Mouse (Mus musculus) gastrocnemius, adult 2 months (tissue): ENCODE data around the gene Olfr996. TPM values are rescaled to one million over a fixed set of nuclear protein-coding genes. Genes with fewer than 3 reads are reported as not detected.
"Not testable (repeated sequence)": the region's sequence is repeated elsewhere in the genome, so short reads cannot be mapped to it uniquely, and the experiment has no call there.

Source experiments
- DNase-seq: peaks from one replicate; pipeline ENCODE4 v3.0.0; 2022
- H3K27ac ChIP-seq: fragments of 200-600 bp; 2 replicates; pipeline ENCODE4 v1.8.1; 2022; ENCODE audit warnings: mild to moderate bottlenecking
- H3K4me3 ChIP-seq: fragments of 200-600 bp; 2 replicates; pipeline ENCODE4 v1.8.1; 2022; ENCODE audit warnings: mild to moderate bottlenecking, moderate library complexity
- CTCF ChIP-seq: fragments of 200-600 bp; IDR thresholded peaks from 2 replicates; pipeline ENCODE4 v1.8.1; 2022; ENCODE audit warnings: antibody characterized with exemption, mild to moderate bottlenecking, moderate library complexity
- intact Hi-C: fragments of 180-260 bp; cut with DNase I; formaldehyde crosslinking; loops from one replicate; pipeline ENCODE4 v1.15.1; 2025
- long read RNA-seq, 2 experiments: library from polyadenylated mRNA; stranded (forward); transcript quantifications; one replicate each; pipeline ENCODE4 v2.0.0; 2021
- total RNA-seq, 2 experiments: library from RNA; stranded (reverse); gene quantifications; 2 replicates each; pipeline ENCODE4 v1.2.3; 2021

Olfr996 gene
- total RNA-seq: not detected
- long read RNA-seq, experiment 1: 0 reads
- long read RNA-seq, experiment 2: 0 reads

- H3K27ac ChIP-seq: no peak within 1 kb of the TSS
- TF ChIP-seq CTCF: no peak
- no peak within 1 kb of the TSS for H3K4me3 ChIP-seq
- DNase-seq: no peak
- intact Hi-C loops: no loop called here
Measured at GRCm38 (mm10) chr2:85578915-85579314, at the start of gene Olfr996. Olfr996 (plus strand) TSS chr2:85579215.

GRCm38 (mm10) chr2:85532082-85532778, 46.8 kb upstream of the Olfr996 start:
- no peak overlapping the region for H3K4me3 ChIP-seq
- no peak overlapping the region for H3K27ac ChIP-seq
- intact Hi-C loops: no loop called here
- no peak for DNase-seq
- TF ChIP-seq CTCF: no peak

DNA sequence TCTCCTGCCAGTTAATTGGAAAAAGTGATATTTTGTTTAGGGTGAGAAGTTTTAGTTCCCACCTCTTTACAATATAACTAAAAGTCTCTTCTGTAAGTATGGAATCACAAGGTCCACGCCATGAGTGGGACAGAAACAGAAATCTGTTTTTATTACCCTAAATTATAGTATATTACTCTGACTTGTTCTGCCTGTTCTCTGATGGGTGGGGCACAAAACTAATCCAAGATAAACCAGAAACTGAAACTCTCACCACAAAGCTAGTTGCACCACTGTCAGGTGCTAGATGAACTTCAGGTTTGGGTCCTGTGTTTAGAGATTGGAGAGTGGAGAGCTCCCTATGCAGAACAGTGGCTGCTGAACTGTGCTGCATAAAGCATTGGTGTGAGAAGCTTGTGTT, 45.1 kb upstream of the Olfr996 start:
- TF ChIP-seq CTCF: no peak
- intact Hi-C loops: no loop called here
- Histone ChIP-seq H3K4me3 (no peak overlapping the region), H3K27ac (no peak overlapping the region)
- no peak for DNase-seq

DNA sequence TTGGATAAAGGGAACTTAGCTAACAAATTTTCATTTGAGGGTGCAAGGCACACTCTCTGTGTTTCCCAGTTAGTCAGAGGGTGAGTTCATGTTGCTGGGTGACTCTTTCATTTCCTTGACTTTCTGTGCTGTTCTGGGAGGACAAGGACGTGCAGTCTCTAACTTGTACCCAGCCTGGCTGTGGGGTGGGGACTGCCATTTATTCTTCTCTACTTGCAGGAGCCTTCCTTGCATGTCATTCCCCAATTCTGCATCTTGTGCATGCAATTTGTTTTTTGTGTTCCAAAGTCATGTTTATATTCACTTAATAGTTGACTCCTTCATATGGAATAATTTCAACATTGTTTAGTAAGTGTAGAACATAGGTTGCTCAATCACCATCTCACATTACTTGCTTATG, 24.2 kb upstream of the Olfr996 start:
- TF ChIP-seq CTCF: no peak
- DNase-seq: no peak
- no peak overlapping the region for H3K4me3 ChIP-seq
- intact Hi-C loops: no loop called here
- no peak overlapping the region for H3K27ac ChIP-seq

- no peak overlapping the region for H3K4me3 ChIP-seq
- intact Hi-C loops: loop anchor here (2.0 kb wide), 2 partner anchors 313 to 437 kb away; no protein-coding TSS in a partner anchor
- no peak overlapping the region for H3K27ac ChIP-seq
- no peak for DNase-seq
- no peak for TF ChIP-seq CTCF
Measured at GRCm38 (mm10) chr2:85560226-85560625, 18.8 kb upstream of the Olfr996 start.

DNA sequence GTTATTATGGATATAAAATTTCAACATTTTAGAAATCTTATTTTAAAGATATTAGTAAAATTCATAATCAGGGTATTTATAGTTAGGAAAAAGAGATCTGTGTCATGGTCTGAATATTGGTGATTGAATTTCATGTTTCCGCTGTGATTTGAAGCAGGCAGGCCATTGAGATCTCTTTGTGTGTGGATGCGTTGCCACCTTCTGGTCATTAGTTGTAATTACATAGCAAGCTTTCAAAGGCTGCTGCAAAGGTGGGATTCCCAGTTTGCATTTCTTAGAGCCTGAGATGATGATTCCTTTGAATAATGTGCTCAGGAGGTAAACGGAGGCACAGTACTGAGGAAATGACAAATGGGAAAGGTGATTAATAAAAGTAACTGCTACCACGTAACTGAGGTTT, 17.8 kb upstream of the Olfr996 start:
- no peak overlapping the region for H3K4me3 ChIP-seq
- TF ChIP-seq CTCF: peak; percentile 82
- no peak overlapping the region for H3K27ac ChIP-seq
- intact Hi-C loops: loop anchor here (2.0 kb wide), 2 partner anchors 314 to 438 kb away; no protein-coding TSS in a partner anchor
- DNase-seq: no peak

DNA sequence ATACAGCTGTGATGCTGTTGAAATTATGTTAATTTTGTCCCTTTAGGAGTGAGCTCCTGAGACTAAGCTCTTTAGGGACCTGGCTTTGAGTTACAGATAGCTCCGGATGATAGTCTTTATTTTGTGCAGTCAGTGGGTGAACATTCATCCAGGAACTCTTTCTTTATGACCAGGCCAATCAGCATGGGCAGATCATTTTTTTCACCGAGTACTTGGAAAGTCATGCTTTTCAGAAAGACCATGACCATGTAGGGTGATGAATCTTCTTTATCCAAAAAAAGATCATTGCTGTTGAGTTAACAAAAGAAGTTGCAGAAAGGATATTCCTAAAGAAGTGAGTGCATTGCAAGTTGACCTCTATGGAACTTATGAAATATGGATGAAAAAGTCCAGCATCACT, 9.6 kb downstream of the Olfr996 start, which contains the start of gene Olfr998:
Olfr998 (plus strand) TSS at position 301 of the 400 bp plus-strand sequence.
- intact Hi-C loops, H3K4me3 ChIP-seq, DNase-seq, H3K27ac ChIP-seq: not testable (repeated sequence)

DNA sequence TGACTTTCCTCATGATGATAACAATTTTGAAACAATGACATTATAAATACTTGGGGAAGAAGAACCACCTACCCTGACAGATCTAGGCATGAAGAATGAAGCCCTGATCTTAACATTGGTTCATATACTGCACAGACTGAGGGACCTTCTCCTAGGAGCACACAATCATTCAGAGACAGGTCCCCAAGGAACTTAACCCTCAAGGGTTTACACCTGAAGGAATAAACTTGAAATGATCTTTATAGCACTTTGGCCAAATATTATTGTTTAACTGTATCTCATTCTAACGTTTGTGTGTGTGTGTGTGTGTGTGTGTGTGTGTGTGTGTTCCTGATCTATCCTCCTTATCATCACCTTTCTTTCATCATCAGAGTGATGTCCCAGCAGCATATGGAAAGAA, 32.8 kb downstream of the Olfr996 start, which contains the start of gene Olfr1000:
Olfr1000 (minus strand) TSS at position 101 of the 400 bp plus-strand sequence.
- Histone ChIP-seq H3K27ac (no peak within 1 kb of the TSS), H3K4me3 (no peak within 1 kb of the TSS)
- intact Hi-C loops: no loop called here
- no peak for DNase-seq
- TF ChIP-seq CTCF: no peak

Other genes with a start within 250 kb of the Olfr996 start
- gene Olfr987, start 239.9 kb upstream of the Olfr996 start, total RNA-seq: not detected
- not detected for gene Olfr988, start 216.0 kb upstream of the Olfr996 start, total RNA-seq
- not detected for gene Olfr992, start 169.7 kb upstream of the Olfr996 start, total RNA-seq
- not detected for gene Olfr993, start 164.3 kb upstream of the Olfr996 start, total RNA-seq
- not detected for gene Olfr994, start 142.8 kb upstream of the Olfr996 start, total RNA-seq
- not detected for gene Olfr995, start 135.6 kb upstream of the Olfr996 start, total RNA-seq
- gene 4833423E24Rik, start 60.2 kb upstream of the Olfr996 start, total RNA-seq: not detected
- gene Olfr998, start 9.7 kb downstream of the Olfr996 start, total RNA-seq: not detected
- gene Olfr1000, start 32.7 kb downstream of the Olfr996 start, total RNA-seq: not detected
- not detected for gene Olfr1002, start 71.5 kb downstream of the Olfr996 start, total RNA-seq
- gene Olfr154, start 85.2 kb downstream of the Olfr996 start, total RNA-seq: not detected
- not detected for gene Olfr1006, start 99.6 kb downstream of the Olfr996 start, total RNA-seq
- gene Olfr1008, start 110.2 kb downstream of the Olfr996 start, total RNA-seq: not detected
- gene Olfr1009, start 136.2 kb downstream of the Olfr996 start, total RNA-seq: not detected
- gene Olfr1012, start 183.6 kb downstream of the Olfr996 start, total RNA-seq: not detected
- gene Olfr1013, start 187.9 kb downstream of the Olfr996 start, total RNA-seq: not detected
- gene Olfr1014, start 193.5 kb downstream of the Olfr996 start, total RNA-seq: not detected
- not detected for gene Olfr1015, start 202.8 kb downstream of the Olfr996 start, total RNA-seq
- gene Olfr1016, start 223.3 kb downstream of the Olfr996 start, total RNA-seq: not detected
- gene Olfr1018, start 239.3 kb downstream of the Olfr996 start, total RNA-seq: not detected